Mouse (Mus musculus) heart, adult 9 months (tissue): ENCODE data around the gene Ern1.

Experiments used
- DNase-seq, 2 experiments: peaks; one replicate each; pipeline ENCODE4 v3.0.0; 2022; ENCODE audit warnings: low spot score in 2 of 2

Gene Ern1

DNA sequence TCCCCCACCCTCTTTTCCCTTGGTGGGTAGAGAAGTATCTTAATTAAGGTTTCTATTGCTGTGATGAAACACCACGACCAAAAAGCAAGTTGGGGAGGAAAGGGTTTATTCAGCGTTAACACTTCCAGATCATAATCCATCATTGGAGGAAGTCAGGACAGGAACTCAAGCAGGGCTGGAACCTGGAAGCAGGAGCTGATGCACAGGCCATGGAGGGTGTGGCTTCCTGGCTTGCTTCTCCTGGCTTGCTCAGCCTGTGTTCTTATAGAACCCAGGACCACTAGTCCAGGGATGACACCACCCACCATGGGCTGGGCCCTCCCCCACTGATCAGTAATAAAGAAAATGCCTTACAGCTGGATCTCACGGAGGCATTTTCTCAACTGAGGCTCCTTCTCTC, 96.9 kb downstream of the Ern1 start:
- peak in 1 of 2 experiments; percentile 33 for DNase-seq

DNA sequence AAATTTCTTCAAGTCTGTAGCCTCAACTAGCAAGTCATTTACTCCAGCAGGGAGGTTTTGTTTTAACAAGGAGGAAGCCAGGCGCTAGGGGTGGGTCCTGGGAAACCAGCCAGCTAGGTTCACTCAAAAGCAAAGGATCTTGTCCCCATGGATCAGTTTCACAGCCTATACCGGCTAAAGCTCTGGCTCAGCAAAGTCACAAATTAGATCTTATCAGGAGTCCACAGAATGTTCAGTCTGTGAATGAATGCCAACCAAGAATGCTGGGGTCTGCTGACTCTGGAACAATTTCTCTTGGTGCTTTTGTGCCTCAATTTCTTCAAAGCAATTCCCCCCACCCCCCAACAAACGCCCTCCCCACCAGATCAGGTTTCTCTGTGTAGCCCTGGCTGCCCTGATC, 98.0 kb downstream of the Ern1 start:
- peak in 1 of 2 experiments; percentile 27 for DNase-seq

DNA sequence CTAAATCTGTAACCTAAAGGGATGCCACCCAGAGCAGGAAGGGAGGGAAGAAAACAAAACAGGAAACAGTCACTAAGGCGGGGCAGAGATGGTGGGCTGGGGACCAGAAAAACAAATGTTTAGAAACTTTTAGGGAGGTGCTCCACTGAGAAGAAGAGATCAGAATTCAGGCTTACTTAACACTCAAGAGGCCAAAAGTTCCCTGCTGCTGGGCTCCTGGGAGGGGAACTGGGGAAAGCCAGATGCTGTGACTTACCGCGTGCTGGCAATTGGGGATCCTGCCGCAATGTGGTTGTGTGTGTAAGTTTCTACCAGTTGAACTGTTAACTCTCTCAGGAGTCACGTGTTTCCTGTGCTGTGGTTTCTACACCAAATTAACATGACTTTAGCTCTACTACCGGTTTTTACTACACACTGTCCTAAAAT, 99.8 kb downstream of the Ern1 start, which contains the start of gene Icam2:
Gene Icam2, minus strand, starts transcription at position 285 of the 426 bp plus-strand sequence.
- peak in 1 of 2 experiments; percentile 28 for DNase-seq

DNA sequence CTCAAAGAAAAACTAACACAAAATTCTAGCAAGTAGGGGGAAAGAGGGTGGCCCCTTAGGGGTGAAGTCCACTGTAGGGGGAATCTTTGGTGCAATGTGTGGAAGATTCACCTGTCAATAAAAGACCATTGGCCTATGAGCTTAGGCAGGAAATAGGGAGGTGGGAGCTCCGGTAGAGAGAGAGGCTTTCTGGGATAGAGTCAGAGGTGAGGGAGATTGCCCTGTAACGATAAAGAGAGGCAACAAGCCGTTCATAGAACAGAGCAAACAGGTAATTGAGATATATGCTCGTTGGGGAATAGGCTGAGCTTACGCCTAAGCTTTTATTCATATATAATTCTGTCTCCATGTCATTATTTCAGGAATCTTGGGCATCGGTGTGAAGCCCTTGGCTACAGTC, 100.6 kb downstream of the Ern1 start:
- DNase-seq, result no peak

DNA sequence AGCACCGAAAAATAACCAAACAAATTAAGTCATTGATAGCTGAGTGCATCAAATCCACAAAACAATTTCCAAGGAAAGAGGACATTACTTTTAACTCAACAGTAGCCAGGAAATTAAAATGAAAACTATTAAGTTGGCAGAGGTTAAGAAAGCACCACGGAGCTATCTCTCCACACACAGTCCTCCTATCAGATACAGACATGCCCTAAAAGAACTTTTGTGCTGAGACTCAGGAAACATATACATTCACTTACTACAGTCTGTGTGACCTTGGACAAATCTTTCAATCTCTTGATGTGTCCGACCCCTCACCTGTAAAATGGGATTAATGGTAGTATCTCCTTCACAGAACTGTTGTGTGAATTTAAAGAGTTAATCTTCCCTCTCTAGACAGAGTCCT, 101.2 kb downstream of the Ern1 start:
- no peak for DNase-seq

DNA sequence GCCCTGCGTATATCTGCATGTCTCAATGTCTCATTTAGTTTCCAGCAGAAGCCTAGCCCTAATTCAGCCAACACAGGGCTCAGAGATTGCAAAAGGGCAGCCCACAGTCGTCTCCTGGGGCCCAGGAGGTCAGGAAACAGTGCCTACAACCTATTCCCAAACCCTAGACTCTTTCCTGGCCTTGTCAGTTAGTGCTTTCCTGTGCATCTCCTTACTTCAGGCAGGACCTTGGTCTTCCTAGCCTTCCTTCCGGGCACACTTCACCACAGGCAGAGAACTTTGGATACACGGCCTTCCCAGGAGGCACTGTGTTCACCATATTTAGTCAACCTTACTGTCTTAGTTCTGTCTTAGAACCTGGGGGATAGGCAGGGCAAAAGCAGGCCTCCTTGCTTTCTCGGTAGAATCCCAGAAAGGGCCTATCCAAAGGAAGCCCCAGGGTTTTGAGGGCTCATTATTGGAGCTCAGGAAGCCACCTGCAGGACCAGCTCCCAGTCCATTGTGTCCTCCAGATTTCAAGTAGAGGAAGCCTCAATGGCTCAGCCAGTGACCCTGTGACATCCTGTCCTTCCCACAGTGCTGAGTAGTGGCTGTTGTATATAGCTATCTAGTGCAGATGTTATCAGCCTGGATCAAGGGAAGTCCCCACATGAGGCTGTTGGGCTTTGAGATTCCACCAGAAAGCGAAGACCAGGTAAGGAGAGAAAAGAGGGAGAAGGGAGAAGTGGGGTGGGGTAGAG, 104.4 kb downstream of the Ern1 start:
- DNase-seq, result peak in 1 of 2 experiments; percentile 42

DNA sequence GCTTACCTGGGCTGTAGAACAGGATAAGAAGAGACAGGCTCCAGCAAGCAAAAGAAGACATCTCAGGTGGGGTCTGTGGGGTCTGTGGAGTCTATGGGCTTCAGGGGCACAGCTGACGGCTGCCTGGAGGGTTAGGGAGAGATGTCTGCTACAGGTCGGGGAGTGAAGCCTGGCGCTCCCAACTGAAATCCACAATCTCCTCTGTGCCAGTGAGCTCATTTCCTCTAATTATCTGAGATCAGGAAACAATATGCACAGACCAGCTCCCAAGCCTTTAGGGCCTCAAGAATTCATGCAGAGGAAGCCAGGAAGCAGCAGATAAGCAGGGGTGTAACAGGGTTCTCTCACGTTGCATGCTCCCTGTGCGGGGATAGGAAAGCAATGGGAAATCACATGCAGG, 105.2 kb downstream of the Ern1 start:
- peak; percentile 65 to 88 for DNase-seq

DNA sequence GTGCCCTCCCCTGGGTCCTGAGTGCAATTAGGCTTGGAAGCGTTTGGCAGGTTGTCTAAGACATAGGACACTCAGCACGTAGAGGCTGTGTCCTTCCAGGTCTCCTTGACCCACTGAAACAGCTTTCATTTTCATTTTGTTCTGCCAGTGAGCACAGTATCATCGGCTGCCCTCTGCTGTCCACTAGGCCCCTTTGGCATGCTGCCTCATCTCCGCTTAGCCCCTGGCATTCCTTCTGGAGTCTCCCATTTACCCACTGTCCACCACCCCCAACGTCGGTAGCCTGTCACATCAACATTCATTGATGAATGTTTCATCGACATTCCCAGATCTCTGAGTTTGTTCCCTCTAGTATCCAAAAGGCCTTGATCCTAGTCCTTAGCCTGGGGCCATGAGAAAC, 105.8 kb downstream of the Ern1 start:
- peak; percentile 49 to 58 for DNase-seq

DNA sequence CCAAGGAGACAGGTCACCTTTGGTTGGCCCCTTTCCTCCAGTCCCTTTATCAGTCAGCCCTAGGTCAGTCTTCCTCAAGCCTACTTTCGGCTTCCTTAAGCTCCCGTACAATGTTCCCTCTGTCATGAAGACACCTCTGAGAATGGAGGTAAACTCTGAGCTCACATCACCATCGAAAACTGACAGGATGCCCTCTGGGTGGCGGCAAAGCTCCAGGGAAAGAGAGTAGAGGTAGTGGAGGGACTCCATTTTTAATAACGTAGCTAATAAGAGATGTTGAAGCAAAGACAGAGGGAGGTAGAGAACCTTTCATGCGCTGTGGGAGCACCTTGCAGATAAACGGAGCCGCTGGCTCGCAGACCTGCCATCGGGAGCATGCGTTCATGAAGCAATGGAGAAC, 106.6 kb downstream of the Ern1 start:
- no peak for DNase-seq

DNA sequence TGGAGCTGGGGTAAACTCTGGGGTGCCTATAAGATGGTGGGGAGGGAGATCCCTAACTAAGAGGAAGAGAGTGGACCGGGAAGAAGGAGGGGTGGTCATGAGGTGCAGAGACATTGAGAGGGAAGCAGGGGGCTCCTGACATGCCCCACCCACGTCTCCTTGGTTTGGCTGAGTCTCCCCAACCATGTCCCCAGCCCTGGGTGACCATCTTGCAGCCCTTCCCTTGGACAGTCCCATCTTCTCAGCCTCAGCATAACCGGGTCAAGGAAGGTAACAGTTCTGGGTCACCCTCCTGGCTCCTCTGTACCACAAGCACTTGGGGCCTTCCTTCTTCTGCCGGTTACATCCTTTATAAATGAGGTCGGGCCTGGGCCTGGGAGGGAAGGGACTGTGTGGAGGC, 112.7 kb downstream of the Ern1 start:
- no peak for DNase-seq

DNA sequence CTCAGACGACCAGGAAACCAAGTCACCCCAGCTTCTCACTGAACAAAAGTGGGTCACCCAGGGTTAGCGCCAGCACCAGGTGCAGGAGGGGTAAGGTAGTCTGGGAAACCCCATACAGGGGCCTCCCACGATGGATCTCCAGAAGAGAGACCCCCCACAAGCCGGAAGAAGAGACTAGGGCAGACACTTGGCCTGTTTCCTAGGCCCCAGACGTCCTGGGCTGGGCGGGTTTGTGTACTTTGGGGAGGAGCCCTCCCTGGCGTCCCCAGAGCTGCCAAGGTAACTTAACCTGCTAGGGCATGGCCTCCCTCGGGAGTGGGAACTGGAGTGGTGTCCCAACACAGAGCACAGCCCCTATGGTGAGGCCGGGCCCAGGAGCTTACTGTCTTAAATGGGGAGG, 113.1 kb downstream of the Ern1 start:
- no peak for DNase-seq

DNA sequence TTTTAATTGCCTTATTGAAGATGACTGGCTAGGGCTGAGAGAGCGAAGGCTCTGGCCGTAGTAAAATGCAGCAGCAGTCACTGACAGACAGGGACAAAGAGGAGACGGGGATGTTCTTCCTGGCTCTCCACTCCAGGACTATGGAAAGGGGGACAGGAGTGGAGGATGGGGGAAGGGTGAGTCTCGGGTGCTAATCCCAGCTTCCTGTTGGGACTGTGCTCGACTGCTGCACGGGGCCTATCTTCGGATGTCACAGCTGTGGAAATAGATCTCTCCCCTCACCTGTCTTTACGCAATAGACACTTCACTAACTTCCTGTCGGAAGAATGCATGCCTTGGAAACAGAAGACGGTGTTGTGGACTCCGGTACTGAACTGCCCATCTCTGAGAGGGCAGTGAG, 113.7 kb downstream of the Ern1 start:
- DNase-seq, result no peak

DNA sequence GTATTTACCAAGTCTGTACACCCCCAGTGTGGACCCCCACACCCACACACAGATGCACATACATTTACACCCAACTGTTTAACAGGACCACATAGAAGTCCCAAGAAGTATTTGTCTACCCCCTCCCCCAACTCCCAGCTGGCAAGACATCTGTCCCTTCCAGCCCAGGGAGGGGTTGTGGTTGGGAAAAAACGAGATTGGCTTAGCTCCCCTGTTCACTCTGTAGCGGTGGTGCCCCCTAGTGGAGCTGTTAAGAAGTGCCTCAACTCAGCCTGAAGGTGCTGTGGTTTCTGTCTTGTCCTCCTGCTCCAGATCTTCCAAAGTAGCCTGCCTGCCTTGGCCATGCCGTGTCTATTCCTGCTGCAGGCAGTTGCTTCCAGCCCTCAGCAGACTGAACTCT, 121.3 kb downstream of the Ern1 start:
- DNase-seq, result peak; percentile 46 to 72

DNA sequence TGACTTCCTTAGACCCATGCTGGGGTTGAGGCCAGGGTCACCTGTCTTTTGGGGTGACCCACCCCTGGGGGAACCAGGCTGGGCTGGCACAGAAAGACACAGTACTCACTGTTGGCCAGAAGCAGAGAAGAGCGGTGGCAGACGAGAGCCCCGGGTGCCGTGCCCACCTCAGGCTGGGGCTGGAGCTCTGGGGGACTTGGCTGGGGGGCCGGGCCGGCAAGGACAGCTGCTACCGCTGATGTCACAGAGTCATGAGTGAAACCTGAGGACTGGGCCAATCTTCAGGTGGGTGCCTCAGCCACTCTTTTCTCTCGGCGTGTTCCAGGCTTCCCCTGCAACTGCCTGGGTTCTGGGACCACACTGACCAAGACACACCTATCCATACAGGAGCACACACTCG, 122.3 kb downstream of the Ern1 start, which contains the start of gene Prr29:
Gene Prr29, plus strand, starts transcription at position 107 of the 400 bp plus-strand sequence.
- DNase-seq, result no peak

DNA sequence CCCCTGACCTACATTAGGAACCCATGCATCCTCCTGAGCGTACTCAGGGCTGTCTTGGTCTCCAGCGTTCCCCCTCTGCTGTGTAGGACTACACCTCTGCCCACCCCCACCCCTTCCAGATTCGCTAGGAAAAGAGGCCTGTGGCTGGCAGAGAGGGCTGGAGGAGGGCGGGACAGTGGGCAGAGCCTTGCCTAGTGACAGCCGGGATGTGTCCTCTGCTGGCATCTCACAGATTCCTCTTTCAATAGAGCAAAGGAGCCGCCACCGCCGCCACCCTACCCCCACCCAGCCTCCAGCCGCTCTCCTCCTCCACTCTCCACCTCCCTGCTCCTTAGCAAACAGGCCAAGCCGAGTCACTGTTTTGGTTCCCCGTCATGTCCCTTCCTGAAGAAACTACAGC, 122.9 kb downstream of the Ern1 start:
- DNase-seq, result no peak

DNA sequence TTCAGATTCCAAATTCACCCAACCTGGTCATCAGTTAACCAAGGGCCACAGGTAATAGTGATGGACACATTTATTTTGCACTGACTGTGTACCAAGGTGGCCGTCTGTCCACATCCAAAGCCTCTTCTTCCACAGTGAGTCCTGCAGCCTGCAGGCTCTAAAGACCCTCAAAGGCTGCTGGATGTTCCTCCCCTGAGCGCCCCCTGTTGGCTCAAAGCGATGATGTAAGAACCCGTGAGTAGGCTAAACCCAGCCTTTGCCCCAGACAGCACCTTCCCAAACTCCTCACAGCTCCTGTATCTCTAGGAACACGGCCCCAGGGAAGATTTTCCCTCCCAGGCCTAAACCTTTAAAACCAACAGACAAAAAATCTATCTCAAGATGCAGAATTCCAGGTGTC, 128.3 kb downstream of the Ern1 start:
- DNase-seq, result no peak

DNA sequence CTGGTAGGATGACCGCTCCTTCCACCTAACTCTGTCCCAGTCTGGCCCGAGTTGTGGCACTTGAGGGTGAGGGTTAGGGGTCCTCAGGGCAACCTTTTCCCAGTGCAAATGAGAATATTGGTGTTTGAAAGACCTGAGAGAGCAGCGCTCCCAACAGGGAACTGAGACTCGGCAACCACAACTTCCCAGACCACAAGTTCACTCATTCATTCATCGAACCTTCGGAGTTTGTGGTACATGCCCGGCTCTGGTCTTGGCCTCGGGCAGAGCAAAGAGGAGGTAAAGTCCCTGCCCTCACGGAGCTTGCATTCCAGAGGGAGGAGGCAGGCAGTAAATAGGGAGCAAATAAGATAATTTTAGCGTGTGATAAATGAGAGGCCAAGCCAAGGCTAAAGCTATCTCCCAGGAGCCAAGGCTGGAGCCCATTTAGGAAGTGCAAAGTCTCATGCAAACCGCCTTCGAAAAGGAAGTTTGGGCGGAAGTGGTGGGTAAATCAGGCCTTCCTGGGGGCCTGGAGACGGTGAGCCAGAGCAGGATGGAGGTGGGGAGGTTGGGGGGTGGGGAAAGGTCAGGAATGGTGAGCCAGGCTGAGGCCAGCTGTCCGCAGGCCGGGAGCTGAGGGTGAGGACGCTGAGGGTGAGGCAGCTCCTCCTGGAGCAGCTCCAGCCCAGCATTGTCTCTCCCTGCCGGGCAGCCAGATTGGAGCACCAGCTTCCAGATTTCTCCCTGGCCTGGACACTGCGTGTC, 132.1 kb downstream of the Ern1 start:
- no peak for DNase-seq

DNA sequence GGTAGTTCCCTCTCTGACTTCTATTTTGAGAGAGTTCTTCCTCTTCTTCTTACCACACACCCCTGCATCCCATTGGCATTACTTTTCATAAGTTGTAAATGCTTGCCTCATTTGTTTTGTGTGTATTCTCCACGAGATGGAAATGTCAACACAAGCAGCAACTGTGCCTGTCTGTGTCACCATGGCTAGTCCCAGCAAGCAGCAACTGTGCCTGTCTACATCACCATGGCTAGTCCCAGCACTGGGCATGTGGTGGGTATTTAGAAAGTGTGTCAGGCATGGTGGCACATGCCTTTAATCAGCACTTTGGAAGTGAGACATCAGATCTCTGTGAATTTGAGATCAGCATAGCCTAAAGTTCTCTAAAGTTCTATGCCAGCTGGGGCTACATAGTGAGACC, 133.5 kb downstream of the Ern1 start:
- DNase-seq, result no peak

DNA sequence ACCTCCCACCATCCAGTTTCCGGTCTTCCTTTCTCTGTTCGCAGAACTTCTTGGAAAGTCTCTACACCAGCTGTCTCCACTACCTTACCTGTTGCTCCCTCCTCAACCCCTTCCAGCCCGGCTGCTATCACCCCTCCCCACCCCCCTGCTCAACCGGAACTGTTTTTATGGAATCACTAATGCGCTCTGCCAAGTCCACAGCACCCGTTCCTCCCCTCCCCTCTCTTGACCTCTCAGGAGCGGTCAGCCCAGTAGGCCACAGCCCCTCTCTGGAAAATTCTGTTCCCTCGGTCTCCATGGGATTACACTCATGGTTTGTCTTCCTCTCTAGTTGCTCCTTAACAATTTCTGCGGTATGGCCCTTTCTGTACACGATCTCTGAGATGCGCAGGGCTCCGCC, 134.5 kb downstream of the Ern1 start, which contains the start of gene Scn4a:
Gene Scn4a, minus strand, starts transcription at position 101 of the 400 bp plus-strand sequence.
- no peak for DNase-seq

DNA sequence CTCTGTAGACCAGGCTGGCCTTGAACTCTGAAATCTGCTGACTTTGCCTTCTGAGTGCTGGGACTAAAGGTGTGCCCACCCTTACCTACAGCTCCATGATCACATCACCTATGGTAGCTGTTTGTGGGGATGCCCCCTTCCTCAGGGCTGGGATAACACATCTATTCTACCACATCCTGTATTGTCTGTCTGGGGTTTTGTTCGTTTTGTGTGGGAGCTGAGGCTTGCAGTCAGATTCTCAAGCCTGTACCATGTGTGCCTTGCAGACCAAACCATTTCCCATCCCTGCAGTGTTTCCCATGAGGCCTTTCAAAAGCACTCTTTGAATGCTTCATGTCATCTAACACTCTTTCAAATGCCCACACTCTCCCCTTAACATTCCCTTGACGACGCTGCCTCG, 135.7 kb downstream of the Ern1 start:
- no peak for DNase-seq

DNA sequence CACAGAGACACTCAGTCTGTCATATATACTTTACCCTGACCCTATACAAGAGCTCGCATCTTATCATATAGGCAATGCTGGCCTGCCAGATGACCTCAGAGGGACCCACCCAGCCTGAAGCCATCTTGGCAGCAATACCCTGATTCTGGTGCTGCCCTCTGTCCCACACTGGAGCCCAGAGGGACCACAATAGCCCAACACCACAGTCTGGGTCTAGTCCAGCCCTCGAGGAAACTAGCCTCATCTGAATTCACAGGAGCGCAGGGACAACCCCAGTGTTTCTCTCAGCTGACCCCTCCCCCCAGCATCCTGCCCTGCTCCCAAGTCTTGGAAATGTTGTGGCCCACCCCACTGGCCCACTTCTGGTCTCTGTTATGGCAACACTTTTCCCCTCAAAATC, 136.4 kb downstream of the Ern1 start:
- DNase-seq, result no peak

DNA sequence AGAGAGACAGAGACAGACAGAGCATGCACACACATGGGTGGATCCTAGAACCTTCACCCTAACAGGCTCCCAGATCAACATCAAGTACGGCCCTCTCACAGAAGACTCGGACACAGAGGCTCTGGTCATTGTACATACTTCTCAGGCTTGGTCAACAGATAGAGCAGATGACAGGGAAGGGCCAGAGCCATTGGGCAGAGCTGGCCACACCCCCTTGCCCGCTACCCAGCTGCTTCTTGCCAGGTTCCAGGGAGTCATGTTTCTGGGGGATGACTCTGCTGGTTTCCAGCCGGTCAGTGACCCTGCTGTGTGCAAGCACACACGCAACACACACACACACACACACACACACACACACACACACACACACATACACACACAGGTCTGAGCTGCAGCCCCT, 136.8 kb downstream of the Ern1 start:
- DNase-seq, result no peak

DNA sequence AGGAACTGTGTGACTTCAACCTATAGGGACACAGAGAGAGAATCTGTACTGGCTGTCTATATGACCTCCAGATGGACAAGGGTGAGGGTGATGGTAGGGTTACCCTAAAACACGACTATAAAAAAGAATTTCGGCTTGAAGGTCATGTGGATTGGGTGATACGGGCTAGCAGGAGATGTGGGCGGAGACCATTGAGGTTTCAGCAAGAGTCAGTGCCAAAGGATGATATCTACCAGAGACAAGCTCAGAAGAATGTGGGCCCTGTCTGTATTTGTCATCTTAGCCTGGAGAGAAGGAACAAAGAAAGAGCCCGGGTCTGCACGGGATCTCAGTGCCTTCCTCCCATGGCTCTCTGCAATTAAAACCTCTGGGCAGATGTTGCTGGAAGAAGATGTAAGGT, 137.9 kb downstream of the Ern1 start:
- DNase-seq, result no peak
